Mouse (Mus musculus): ENCODE results near the gene Snx17.
"Not testable (repeated sequence)": the region's sequence is repeated elsewhere in the genome, so short reads cannot be mapped to it uniquely, and the experiment has no call there.

Gene Snx17

GRCm38 (mm10) chr5:31196207-31196606 is 3.2 kb downstream of the Snx17 start:
- in situ Hi-C loops (cut with MboI, MseI): loop anchor here in 1 of 2 experiments (10.0 kb wide), 1 partner anchor 291 kb away; the partner anchor contains the start of gene Ost4

GRCm38 (mm10) chr5:31197072-31197471 is 4.0 kb downstream of the Snx17 start:
- in situ Hi-C loops (cut with MboI, MseI): loop anchor here in 1 of 2 experiments (10.0 kb wide), 1 partner anchor 292 kb away; the partner anchor contains the start of gene Ost4

GRCm38 (mm10) chr5:31198170-31198569 is 5.1 kb downstream of the Snx17 start:
- in situ Hi-C loops (cut with MboI, MseI): loop anchor here in 1 of 2 experiments (10.0 kb wide), 1 partner anchor 293 kb away; the partner anchor contains the start of gene Ost4

GRCm38 (mm10) chr5:31198616-31199320 is 5.7 kb downstream of the Snx17 start:
- in situ Hi-C loops (cut with MboI, MseI): loop anchor here in 1 of 2 experiments (10.0 kb wide), 1 partner anchor 294 kb away; the partner anchor contains the start of gene Ost4

- in situ Hi-C loops (cut with MboI, MseI): loop anchor here in 1 of 2 experiments (10.0 kb wide), 1 partner anchor 295 kb away; the partner anchor contains the start of gene Ost4
Measured at GRCm38 (mm10) chr5:31199321-31199892, 6.4 kb downstream of the Snx17 start.

- in situ Hi-C loops (cut with MboI, MseI): loop anchor here in 1 of 2 experiments (10.0 kb wide), 1 partner anchor 295 kb away; the partner anchor contains the start of gene Ost4
Measured at GRCm38 (mm10) chr5:31199893-31200292, 6.9 kb downstream of the Snx17 start.

- in situ Hi-C loops (cut with MboI, MseI): no loop called here
Measured at GRCm38 (mm10) chr5:31200327-31200768, 7.3 kb downstream of the Snx17 start.

GRCm38 (mm10) chr5:31201042-31201741 is 8.2 kb downstream of the Snx17 start:
- in situ Hi-C loops (cut with MboI, MseI): no loop called here

GRCm38 (mm10) chr5:31201742-31202590 is 8.9 kb downstream of the Snx17 start, which contains the start of gene Zfp513:
Gene Zfp513 (minus strand): TSS chr5:31202303.
- in situ Hi-C loops (cut with MboI, MseI): no loop called here

- in situ Hi-C loops (cut with MboI, MseI): no loop called here
Measured at GRCm38 (mm10) chr5:31202933-31203332, 9.9 kb downstream of the Snx17 start.

- in situ Hi-C loops (cut with MboI, MseI): no loop called here
Measured at GRCm38 (mm10) chr5:31203866-31204265, 10.8 kb downstream of the Snx17 start.

- in situ Hi-C loops (cut with MboI, MseI): no loop called here
Measured at GRCm38 (mm10) chr5:31204421-31204820, 11.4 kb downstream of the Snx17 start.

GRCm38 (mm10) chr5:31216554-31216953 is 23.5 kb downstream of the Snx17 start:
- in situ Hi-C loops (cut with MboI, MseI): not testable (repeated sequence)

- in situ Hi-C loops (cut with MboI, MseI): no loop called here
Measured at GRCm38 (mm10) chr5:31218294-31218693, 25.3 kb downstream of the Snx17 start.

- in situ Hi-C loops (cut with MboI, MseI): no loop called here
Measured at GRCm38 (mm10) chr5:31219070-31219469, 26.0 kb downstream of the Snx17 start.

- in situ Hi-C loops (cut with MboI, MseI): no loop called here
Measured at GRCm38 (mm10) chr5:31219474-31219873, 26.4 kb downstream of the Snx17 start.

- in situ Hi-C loops (cut with MboI, MseI): no loop called here
Measured at GRCm38 (mm10) chr5:31219911-31220447, 27.0 kb downstream of the Snx17 start.

GRCm38 (mm10) chr5:31220448-31221303 is 27.6 kb downstream of the Snx17 start, which contains the start of gene Ppm1g:
Gene Ppm1g (minus strand): TSS chr5:31220687.
- in situ Hi-C loops (cut with MboI, MseI): no loop called here

GRCm38 (mm10) chr5:31221304-31221945 is 28.4 kb downstream of the Snx17 start:
- in situ Hi-C loops (cut with MboI, MseI): no loop called here

Measured in T-helper 17 cell (primary cell).